Mouse (Mus musculus) ES-E14 (cell line): ENCODE measurements at regions not wholly inside any gene's neighbourhood (a gene's known extent, or its start where the extent isn't known, plus 50 kb on each side); places are given as distances from the start of the nearest gene placed in this dataset.

Experiments
- CHD2 ChIP-seq: IDR thresholded peaks from 2 replicates; pipeline ENCODE4 v1.6.1; 2014; ENCODE audit warnings: mild to moderate bottlenecking, low read depth, low read length, inconsistent platforms
- HCFC1 ChIP-seq: IDR thresholded peaks from 2 replicates; pipeline ENCODE4 v1.6.1; 2012; ENCODE audit warnings: low read length, inconsistent platforms, borderline replicate concordance; ENCODE audit not compliant: insufficient read depth
- MAFK ChIP-seq: IDR thresholded peaks from 2 replicates; pipeline ENCODE4 v1.6.1; 2014; ENCODE audit warnings: mild to moderate bottlenecking, low read depth, low read length, inconsistent platforms; ENCODE audit not compliant: insufficient read depth
- ZC3H11A ChIP-seq: IDR thresholded peaks from 2 replicates; pipeline ENCODE4 v1.6.1; 2012; ENCODE audit warnings: low read depth, mild to moderate bottlenecking, inconsistent platforms, low read length, borderline replicate concordance
- ZNF384 ChIP-seq: IDR thresholded peaks from 2 replicates; pipeline ENCODE4 v1.6.1; 2012; ENCODE audit warnings: low read depth, low read length, inconsistent platforms

- TF ChIP-seq ZNF384 (no peak), ZC3H11A (no peak), MAFK (no peak), CHD2 (no peak), HCFC1 (no peak)
Observed at GRCm38 (mm10) chr14:116642091-116642490, 283.0 kb upstream of the Gpc6 start.
